Mouse (Mus musculus): ENCODE measurements around the gene Xrcc1.
"Not testable (repeated sequence)": the region's sequence is repeated elsewhere in the genome, so short reads cannot be mapped to it uniquely, and the experiment has no call there.

The Xrcc1 gene

DNA sequence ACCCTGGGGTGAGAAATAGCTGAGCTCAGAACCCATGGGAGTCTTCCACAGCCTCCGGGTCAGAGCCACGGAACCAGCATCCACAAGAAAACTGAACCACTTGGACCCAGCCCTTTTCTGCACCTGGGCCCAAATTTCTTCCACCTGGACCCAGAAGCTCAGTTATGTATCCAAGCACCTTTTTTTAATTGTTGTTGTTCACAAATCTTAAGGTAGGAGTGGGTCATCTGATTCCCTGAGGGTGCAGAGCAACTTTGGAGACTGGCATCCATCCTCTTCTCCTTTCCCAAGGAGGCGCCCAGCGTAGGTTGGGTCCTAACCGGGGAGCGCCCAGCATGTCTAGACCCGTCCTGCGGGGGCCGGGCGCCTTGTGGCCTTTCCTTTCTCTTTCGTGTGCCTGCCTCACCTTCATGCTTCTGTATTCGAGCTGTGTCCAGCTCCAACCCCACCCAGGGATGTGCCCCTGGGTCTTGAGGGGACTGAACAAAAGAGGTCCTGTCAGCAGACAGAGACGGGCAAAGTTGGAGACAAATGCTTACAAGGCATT, at the start of gene Xrcc1, which contains the start of gene Pinlyp:
Gene Xrcc1, plus strand, starts transcription at position 222 of the 547 bp plus-strand sequence.
Gene Pinlyp, minus strand, starts transcription at position 51 of the 547 bp plus-strand sequence.
- DNase-seq (ENCODE audit: low read depth): no peak

DNA sequence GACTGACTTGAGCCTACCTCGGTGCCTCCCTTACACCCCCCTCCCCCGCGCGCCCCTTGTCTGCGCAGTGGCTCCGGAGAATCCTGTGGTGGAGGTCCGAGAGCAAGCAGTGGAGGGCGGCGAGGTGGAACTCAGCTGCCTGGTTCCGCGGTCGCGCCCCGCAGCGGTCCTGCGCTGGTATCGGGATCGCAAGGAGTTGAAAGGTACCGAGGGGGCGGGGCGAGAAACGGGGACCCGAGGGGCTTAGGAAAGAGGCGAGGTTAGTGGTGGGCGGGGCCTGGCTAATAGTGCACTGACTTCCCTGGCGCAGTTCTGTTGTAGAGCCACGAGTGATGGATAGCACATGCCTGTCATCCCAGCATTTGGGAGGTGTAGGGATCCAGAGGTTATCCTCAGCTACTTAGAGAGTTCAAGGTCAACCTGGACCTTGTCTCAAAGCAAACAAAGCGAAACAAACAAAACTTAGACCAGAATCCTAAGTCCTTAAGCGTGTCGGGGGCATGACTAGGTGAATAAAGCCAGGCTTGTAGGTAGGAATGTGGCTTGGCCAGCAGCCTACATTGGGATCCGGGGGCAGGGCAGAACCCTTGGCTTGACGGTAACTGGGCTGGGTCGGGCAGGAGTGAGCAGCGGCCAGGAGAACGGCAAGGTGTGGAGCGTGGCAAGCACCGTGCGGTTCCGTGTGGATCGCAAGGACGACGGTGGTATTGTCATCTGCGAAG, 46.1 kb upstream of the Xrcc1 start:
- DNase-seq (ENCODE audit: low read depth): no peak

DNA sequence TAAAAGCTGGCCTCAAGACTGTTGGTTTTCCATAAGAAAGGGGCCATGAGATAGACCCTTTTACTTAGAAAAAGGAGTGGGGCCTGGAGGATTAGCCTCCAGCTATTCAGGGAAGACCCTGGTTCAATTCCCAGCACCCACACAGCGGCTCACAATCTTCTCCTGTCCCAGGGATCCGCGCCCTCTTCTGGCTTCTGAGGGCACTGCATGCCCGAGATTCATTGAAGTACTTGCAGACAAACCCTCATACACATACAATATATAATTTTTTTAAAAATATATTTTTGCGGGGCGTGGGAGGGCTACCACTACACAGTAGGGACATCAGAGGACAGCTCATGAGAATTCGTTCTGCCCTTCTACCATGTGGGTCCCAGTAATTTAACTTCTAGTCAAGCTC, 45.2 kb upstream of the Xrcc1 start:
- DNase-seq (ENCODE audit: low read depth): peak; percentile 58

DNA sequence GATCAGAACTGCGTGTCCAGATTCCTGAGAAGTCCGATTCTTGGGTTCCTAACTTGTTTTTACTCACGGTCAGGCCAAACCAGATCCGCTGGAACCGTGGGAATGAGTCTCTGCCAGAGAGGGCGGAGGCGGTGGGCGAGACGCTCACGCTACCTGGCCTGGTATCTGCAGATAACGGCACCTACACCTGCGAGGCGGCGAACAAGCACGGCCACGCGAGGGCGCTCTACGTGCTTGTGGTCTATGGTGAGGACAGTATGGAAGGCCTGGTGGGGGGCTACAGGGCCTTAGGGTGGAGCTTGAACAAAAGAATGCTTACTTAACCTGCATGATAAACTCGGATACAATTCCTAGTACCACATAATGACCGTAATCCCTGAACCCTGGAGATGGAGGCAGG, 44.6 kb upstream of the Xrcc1 start:
- no peak for DNase-seq (ENCODE audit: low read depth)

DNA sequence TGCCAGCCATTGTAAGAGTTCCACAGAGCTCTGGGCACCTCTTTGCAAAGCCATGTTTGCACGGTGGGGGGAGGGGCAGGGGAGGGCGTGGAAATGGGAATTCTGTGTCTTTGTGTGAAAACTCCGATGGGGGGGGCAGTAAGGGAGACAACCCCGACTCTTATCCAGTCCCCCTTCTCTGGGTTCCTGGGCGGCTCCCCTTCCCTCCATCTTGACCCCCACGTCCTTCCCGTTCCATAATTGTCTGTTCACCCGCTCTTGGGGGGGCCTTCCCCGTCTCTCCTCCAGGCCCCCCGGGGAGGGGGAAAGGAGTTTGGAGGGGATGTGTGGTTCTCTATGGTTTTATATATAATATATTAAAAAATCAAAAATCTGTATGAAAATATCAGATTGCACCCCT, 42.1 kb upstream of the Xrcc1 start:
- no peak for DNase-seq (ENCODE audit: low read depth)

DNA sequence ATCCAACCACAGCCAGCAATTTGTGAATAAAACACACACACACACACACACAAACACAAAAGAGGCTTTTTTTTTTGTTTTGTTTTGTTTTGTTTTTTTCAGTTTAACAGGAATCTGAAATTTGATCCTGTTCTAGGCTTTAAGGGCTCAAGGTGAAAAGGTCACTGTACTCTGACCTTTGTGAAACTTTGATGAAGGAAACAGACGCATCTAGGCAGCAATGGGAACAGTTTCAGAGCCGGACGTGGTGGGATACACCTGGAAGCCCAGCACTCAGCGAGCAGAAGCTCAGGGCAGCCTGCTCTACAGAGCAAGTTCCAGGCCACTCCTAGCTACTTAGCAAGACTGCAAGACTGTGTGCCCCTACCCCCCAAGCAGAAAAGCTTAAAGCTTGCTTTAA, 41.2 kb upstream of the Xrcc1 start:
- no peak for DNase-seq (ENCODE audit: low read depth)

DNA sequence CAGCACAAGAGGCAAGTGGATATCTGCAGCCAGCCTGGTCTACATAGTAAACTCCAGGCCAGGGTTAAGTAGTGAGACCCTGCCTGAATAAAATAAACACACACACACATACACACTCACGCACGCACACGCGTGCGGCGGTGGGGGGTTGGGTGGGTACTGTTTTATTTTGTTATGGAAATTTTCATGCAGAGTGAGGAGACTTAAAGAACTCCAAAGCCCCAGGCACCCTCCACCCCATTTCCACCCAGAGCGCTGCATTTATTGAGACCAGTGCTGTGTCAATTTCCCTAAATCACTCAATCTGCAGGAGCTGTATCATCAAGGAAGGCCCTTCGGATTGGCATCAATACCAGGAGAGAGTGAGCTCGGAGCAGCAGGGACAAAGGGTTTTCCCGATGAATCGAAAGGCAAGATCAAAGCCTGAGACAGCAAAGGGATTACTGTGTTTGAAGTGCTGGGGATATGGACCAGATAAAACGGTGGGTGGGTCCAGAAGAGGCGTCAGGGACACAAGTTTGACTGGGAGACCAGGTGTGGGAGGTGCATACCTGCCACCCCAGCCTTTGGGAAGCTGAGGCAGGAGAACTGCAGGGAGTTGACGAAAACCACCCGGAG, 40.5 kb upstream of the Xrcc1 start:
- DNase-seq (ENCODE audit: low read depth): no peak

DNA sequence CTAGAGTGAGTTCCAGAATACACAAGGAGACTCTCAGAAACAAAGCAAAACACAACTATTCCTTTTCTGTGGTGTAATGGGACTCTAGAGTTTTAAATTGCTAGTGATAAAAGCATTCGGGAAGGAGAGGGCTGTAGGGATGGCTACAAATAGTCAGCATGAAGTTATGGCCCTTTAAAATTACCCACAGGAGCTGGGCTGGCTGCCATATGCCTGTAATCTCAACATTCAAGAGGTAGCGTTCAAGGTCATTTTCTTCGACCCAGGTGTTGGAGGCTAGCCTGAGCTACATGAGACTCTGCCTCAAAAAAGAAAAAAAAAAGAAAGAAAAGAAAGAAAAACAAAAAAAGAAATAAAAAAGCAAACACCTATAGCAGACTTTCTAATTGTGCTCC, 40.0 kb upstream of the Xrcc1 start:
- no peak for DNase-seq (ENCODE audit: low read depth)

DNA sequence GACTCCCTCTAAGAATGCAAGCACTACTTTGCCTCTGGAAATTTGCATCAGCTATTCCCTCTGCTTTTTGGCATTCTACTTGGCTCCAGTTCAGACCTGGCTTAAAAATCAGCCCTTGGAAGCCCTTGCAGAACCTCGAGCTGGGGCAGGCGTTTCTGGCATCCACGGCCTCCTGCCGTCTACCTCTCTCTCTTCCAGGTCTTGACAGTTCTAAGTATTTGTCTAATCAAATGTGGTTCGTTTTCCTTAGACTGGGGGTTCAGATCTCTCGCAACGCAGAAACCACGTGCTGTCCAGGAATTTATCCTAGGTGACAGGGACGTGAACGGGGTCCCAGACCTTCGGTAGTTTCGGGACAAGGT, 39.6 kb upstream of the Xrcc1 start:
- no peak for DNase-seq (ENCODE audit: low read depth)

DNA sequence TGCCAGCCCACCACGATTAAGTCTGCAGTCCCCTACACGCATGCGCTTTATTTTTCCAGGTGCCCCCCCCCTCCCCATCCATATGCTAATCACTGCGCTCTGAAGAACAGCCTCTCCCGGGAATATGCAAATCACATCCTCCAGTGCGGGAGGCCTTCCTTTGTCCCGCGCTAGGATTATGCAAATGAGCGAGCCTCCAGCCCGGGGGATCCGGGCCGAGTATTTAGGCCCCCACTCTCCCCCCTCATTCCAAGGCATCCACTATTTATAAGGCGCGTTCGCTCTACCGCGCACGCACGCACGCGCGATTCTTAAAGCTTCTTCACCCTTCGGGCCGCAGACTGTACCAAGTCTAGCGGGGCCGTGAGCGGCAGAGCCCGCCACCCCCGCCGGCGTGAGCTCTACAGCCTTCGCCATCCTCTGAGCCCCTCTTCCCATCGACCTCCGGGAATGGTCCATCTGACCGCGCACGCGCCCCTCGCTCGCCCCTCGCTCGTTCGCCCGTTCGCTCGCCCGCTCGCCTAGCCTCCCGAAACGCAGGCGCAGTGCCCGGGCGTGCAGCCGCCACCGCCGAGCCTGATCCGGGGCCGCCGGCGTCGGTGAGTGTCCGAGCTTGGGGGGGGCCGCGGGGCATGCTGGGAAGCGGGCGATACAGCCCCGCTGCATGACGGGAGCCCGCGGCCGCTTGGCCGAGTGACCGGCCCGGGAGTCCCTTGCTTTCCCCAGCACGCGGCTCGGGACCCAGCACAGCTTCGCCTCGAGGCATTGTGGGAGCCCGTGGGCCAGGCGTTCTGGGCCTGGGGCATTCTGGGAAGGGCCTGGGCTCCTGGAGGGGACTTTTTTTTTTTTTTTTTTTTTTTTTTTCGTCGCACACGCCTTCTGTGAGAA, 39.0 kb upstream of the Xrcc1 start, which contains the start of gene Zfp428:
Gene Zfp428, plus strand, starts transcription at position 169 of the 888 bp plus-strand sequence.
- DNase-seq (ENCODE audit: low read depth): peak; percentile 38

DNA sequence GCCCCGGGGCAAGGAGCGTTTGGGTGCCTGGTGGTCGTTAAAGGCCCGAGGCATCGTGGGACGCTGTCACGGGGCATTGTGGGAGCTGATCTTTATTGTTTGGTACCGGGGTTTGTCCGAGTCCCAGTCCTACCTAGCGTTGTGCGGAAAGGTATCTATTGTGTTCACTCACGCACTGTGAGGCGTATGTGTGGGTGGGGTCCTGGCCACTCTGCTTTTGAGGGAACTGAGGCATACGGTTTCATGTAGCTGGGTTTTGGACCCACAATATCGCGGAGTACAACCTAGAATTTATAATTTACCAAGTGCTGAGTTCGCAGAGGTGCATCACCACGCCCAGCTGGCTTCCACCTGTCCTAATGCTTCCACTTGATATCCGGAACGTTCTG, 38.4 kb upstream of the Xrcc1 start:
- DNase-seq (ENCODE audit: low read depth): no peak

DNA sequence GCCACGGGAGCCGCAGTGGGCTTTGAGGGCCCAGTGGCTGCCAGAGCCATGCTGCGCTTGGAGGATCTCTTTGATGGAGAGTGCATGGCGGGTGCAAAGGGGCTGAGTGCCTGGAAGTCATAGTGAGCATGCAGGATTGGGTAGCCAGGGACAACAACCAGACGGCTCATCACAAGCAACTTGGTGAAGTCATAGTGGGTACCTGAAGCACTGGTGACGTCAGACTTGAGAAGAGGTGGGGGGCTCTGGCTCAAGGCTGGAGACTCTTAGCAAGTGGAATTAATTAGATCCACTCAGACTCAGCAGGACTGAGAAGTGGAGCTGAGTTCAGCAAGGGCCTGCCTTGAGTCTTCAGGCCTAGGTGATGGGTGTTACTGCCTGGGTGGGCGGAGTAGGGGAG, 33.7 kb upstream of the Xrcc1 start, which contains the start of gene AC161166.1:
Gene AC161166.1, minus strand, starts transcription at position 101 of the 400 bp plus-strand sequence.
- no peak for DNase-seq (ENCODE audit: low read depth)

DNA sequence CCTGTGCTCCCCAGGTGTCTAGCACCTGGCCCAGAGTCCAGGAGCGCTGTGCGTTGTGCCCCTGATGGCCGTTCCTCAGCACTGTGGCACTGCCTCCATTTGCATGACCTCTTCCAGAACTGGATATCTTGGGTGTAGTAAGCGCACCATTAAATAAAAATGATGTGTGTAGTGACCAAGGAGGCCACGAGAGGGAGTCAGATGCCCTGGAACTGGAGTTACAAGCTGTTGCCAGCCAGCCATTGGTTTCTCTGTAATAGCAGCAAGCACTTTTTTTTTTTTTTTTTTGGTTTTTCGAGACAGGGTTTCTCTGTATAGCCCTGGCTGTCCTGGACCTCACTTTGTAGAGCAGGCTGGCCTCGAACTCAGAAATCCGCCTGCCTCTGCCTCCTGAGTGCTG, 29.8 kb upstream of the Xrcc1 start:
- not testable (repeated sequence) for DNase-seq (ENCODE audit: low read depth)

DNA sequence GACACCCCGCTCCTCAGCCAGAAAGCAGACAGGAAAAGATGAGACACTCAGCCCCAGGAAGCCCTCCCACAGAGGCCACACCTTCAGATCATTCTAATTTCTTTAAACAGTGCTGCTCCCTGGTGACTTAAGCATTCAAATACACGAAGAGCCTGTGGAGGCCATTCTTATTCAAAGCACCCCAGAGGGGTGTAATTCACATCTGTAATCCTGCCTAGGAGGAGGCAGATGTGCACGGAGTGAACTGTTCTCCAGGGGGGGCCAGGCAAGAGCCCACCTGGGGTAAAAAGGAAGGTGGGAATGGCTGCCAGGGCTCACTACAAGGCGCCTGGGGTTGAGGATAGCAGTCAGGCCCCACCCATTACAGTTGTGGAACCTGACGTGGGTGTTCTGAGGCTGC, 29.0 kb upstream of the Xrcc1 start:
- no peak for DNase-seq (ENCODE audit: low read depth)

DNA sequence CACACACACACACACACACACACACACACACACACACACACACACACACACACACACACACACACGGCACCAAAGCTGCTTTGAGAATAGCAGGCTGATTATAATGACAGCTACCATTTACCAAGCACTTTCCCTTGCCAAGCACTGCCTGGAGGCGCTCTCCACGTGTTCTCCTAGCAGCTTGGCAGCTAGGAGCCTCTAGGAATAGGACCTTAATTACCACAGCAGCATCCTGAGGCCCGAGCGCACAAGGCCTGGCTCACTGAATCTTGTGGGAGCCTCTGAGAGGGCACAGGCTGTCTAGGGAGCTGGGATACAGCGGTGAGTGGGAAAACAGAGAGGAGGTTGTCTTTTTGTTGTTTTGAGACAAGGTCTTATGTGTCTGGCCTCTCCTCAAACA, 28.4 kb upstream of the Xrcc1 start:
- DNase-seq (ENCODE audit: low read depth): no peak

DNA sequence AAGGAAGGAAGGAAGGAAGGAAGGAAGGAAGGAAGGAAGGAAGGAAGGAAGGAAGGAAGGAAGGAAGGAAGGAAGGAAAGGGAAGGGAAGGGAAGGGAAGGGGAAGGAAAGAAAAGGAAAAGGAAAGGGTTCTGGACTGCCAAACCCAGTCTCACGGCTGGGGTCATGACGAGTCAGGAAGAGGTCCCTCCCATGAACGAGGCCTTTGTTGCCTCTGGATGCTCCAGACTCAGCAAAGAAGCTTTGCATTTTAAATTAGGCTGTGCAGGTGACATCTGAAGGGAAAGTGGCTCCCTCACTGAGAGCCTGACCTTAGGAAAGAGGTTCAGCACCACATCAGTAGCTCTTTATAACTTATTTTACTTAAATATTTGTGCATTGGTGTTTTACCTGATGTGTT, 27.0 kb upstream of the Xrcc1 start:
- DNase-seq (ENCODE audit: low read depth): no peak

DNA sequence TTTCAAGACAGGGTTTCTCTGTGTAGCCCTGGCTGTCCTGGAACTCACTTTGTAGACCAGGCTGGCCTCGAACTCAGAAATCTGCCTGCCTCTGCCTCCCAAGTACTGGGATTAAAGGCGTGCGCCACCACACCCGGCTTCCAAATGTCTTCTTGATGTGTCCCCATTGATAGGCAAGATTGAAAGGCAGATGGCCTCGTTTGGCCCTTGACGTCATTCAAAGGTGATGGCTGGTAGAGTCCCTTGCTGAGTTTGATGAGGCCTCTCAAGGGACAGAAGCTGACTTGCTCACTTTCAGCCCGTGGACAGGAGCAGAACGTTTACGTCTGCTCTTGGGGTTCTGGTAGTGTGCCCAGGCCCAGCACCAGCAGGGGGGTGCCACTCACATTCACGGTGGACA, 26.0 kb upstream of the Xrcc1 start:
- DNase-seq (ENCODE audit: low read depth): not testable (repeated sequence)

DNA sequence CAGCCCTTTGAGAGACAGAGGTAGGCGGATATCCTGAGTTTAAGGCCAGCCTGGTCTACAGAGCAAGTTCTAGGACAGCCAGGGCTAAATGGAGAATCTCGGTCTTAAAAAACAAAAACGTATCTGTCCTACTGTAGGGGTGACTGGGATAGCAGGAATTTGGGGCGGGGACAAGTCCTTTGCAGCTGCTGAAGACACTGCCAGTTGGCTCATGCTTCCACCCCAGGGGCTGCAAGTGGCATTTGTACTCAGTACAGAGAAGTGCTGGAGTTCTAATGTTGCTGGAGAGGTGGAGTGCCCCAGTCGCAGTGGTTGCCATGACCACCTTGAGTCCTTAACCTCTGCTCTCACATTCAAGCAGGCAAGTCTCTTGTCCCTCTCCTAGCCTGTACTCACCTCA, 23.3 kb upstream of the Xrcc1 start:
- DNase-seq (ENCODE audit: low read depth): no peak

DNA sequence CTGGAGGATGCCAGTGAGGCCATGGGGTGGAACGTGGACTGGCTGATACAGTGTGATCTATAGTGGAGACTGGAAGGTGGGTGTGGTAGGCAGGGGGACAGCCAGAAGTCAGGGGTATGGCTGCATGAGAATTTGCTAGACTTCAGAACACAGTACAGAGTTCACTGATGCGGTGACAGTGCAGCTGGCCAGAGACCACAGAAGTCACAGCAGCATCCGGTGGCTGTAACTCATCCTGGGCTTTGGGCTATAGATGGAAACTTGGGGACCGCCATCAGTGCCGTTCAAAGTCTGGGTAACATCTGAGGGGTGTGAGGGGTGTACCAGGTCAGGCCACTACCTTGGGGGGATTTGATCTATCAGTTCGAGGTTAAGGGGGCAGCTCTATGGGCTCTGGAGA, 22.4 kb upstream of the Xrcc1 start:
- DNase-seq (ENCODE audit: low read depth): no peak

DNA sequence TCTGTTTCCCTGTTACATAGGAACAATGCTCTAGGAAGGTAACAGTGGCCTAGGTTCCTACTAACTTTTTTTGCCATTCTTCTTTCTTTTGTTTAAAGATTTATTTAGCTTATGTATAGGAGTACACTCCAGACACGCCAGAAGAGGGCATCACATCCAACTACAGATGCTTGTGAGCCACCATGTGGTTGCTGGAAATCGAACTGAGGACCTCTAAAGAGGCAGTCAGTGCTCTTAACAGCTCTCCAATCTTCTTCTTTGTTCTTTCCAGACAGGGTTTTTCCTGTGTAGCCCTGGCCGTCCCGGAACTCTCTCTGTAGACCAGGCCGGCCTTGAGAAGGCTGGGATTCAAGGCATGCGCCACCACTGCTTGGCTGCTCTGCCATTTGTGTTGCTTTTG, 21.1 kb upstream of the Xrcc1 start:
- DNase-seq (ENCODE audit: low read depth): no peak

DNA sequence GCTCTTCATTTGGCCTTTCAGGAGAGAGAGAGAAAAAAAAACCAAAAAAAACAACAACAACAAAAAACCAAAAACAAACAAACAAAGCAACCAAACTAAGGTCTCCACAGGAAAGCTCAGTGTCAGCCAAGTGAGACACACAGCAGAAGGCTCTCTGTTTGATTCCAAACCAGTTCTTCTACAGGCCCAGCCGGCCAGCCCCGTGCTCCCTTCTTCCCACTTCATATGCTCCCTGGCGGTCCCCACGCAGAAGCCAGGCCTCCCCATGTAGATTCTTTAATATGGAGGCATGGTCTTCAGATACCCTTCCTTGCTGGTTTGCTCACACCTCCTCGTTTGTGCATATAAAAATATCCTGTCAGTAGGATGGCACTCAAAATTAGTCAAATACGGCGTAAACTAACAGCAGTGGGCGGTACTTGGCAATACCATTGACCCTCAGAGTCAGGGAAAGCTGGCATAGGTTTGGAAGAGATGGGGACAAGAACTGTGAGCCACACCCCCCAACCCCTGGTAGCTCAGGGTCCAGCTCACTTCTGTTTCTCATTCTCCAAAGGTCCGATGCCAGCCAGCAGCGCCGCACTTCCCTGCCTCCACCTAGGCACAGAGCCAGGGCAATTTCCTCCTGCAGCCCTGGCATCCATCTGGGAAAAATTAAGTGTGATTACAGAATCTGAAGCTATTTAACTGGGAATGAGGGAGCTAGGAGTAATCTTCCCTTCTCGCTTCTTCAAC, 20.2 kb upstream of the Xrcc1 start:
- DNase-seq (ENCODE audit: low read depth): no peak

DNA sequence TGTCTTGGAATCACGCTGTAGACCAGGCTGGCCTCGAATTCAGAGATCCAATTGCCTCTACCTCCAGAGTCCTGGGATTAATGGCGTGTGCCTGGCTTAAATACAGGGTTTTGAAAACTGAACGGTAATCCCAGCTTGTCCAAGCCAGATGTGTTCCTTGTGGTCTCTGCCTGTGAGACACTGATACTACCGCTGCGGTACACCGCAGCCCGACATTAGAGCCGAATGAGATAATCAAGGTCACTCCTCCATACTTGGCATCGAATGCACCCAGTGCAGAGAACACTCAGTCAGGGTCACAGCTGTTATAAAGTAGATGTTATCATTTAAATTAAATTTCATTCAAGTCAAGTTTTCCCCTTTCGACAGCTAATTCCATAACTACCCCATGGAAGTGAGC, 17.2 kb upstream of the Xrcc1 start:
- DNase-seq (ENCODE audit: low read depth): no peak

Data from c-Kit-positive CD71-negative TER-119-negative erythroid progenitor cells, embryonic 14.5 days (primary cell).